Mouse (Mus musculus): ENCODE measurements around the gene Thoc5.

Gene Thoc5

GRCm38 (mm10) chr11:4894848-4895816 is at the start of gene Thoc5:
Thoc5 (plus strand) TSS chr11:4895320.
- peak; percentile 81 for DNase-seq

- peak; percentile 69 for DNase-seq
Measured at GRCm38 (mm10) chr11:4848483-4849248, 46.5 kb upstream of the Thoc5 start.

GRCm38 (mm10) chr11:4849258-4849943 is 45.7 kb upstream of the Thoc5 start, which contains the start of gene Nf2:
Nf2 (minus strand) TSS chr11:4849536.
- peak; percentile 95 for DNase-seq

GRCm38 (mm10) chr11:4850404-4850803 is 44.7 kb upstream of the Thoc5 start:
- no peak for DNase-seq

- no peak for DNase-seq
Measured at GRCm38 (mm10) chr11:4853021-4853420, 42.1 kb upstream of the Thoc5 start.

- no peak for DNase-seq
Measured at GRCm38 (mm10) chr11:4854181-4854580, 40.9 kb upstream of the Thoc5 start.

GRCm38 (mm10) chr11:4858416-4858815 is 36.7 kb upstream of the Thoc5 start:
- no peak for DNase-seq

GRCm38 (mm10) chr11:4860986-4861385 is 34.1 kb upstream of the Thoc5 start:
- no peak for DNase-seq

GRCm38 (mm10) chr11:4861816-4862604 is 33.1 kb upstream of the Thoc5 start:
- no peak for DNase-seq

- DNase-seq, result no peak
Measured at GRCm38 (mm10) chr11:4862730-4863129, 32.4 kb upstream of the Thoc5 start.

- peak; percentile 73 for DNase-seq
Measured at GRCm38 (mm10) chr11:4865645-4866251, 29.4 kb upstream of the Thoc5 start.

- DNase-seq, result peak; percentile 93
Measured at GRCm38 (mm10) chr11:4873755-4874475, 21.2 kb upstream of the Thoc5 start, which contains the start of gene Nipsnap1. Nipsnap1 (plus strand) TSS chr11:4873951.

- DNase-seq, result peak; percentile 32
Measured at GRCm38 (mm10) chr11:4874551-4874950, 20.6 kb upstream of the Thoc5 start.

GRCm38 (mm10) chr11:4881087-4881486 is 14.0 kb upstream of the Thoc5 start:
- DNase-seq, result no peak

- peak; percentile 29 for DNase-seq
Measured at GRCm38 (mm10) chr11:4882892-4883627, 12.1 kb upstream of the Thoc5 start.

- peak; percentile 75 for DNase-seq
Measured at GRCm38 (mm10) chr11:4885385-4885903, 9.7 kb upstream of the Thoc5 start.

GRCm38 (mm10) chr11:4886987-4887386 is 8.1 kb upstream of the Thoc5 start:
- no peak for DNase-seq

GRCm38 (mm10) chr11:4900437-4900836 is 5.3 kb downstream of the Thoc5 start:
- peak; percentile 24 for DNase-seq

- no peak for DNase-seq
Measured at GRCm38 (mm10) chr11:4901956-4902355, 6.8 kb downstream of the Thoc5 start.

GRCm38 (mm10) chr11:4906231-4906630 is 11.1 kb downstream of the Thoc5 start:
- no peak for DNase-seq

All from thymus, postnatal 14 days (tissue).